Mouse (Mus musculus) testis, adult 2 months (tissue): ENCODE data around the gene Rp9. TPM values are rescaled to one million over a fixed set of nuclear protein-coding genes. Genes with fewer than 3 reads are reported as not detected.

Experiments
- H3K27ac ChIP-seq: fragments of 200-500 bp; 2 replicates; pipeline ENCODE4 v1.5.1; 2012; ENCODE audit warnings: low read depth, low read length; ENCODE audit not compliant: control insufficient read depth, insufficient read depth
- H3K27me3 ChIP-seq: fragments of 200-500 bp; 2 replicates; pipeline ENCODE4 v1.6.1; 2012; ENCODE audit warnings: mild to moderate bottlenecking, low read length, moderate library complexity; ENCODE audit not compliant: control insufficient read depth, insufficient read depth
- H3K36me3 ChIP-seq: fragments of 200-500 bp; 2 replicates; pipeline ENCODE4 v1.6.1; 2012; ENCODE audit warnings: mild to moderate bottlenecking, low read length; ENCODE audit not compliant: control insufficient read depth, insufficient read depth
- H3K4me1 ChIP-seq: fragments of 200-500 bp; 2 replicates; pipeline ENCODE4 v1.6.1; 2012; ENCODE audit warnings: low read length; ENCODE audit not compliant: control insufficient read depth, insufficient read depth
- H3K4me3 ChIP-seq: fragments of 200-500 bp; 2 replicates; pipeline ENCODE4 v1.5.1; 2012; ENCODE audit warnings: low read depth, mild to moderate bottlenecking, low read length, moderate library complexity, mixed read lengths; ENCODE audit not compliant: control insufficient read depth
- CTCF ChIP-seq: fragments of 200-500 bp; IDR thresholded peaks from 2 replicates; pipeline ENCODE4 v1.5.1; 2012; ENCODE audit warnings: low read depth, mild to moderate bottlenecking, inconsistent platforms, low read length, moderate library complexity; ENCODE audit not compliant: control insufficient read depth, insufficient read depth, insufficient replicate concordance
- POLR2A ChIP-seq: fragments of 200-500 bp; IDR thresholded peaks from 2 replicates; pipeline ENCODE4 v1.6.1; 2012; ENCODE audit warnings: low read depth, mild to moderate bottlenecking, inconsistent platforms, low read length, moderate library complexity; ENCODE audit not compliant: control insufficient read depth
- polyA plus RNA-seq: library from polyadenylated mRNA; depleted of rRNA; stranded (reverse); fragments of >200 nt; gene quantifications from 2 replicates; pipeline ENCODE4 v1.2.3, GENCODE M21; 2012

Rp9 gene
- polyA plus RNA-seq, 1 experiment = 96.7 TPM

GRCm38 (mm10) chr9:22495133-22495532 is 25.6 kb upstream of the Rp9 start:
- H3K4me1 ChIP-seq = no peaks in the 10 kb centered on the region
- no peak overlapping the region for H3K27ac ChIP-seq
- peaks cover 5% of the 10 kb centered on the region for H3K36me3 ChIP-seq
- H3K27me3 ChIP-seq = no peaks in the 10 kb centered on the region
- no peak overlapping the region for H3K4me3 ChIP-seq
- TF ChIP-seq POLR2A = no peak
- TF ChIP-seq CTCF = peak; percentile 55; the same call in 1 of the 2 replicates

GRCm38 (mm10) chr9:22494203-22494807 is 24.8 kb upstream of the Rp9 start:
- Histone ChIP-seq H3K4me1 (no peaks in the 10 kb centered on the region), H3K27ac (no peak overlapping the region), H3K4me3 (no peak overlapping the region), H3K36me3 (peaks cover 5% of the 10 kb centered on the region), H3K27me3 (no peaks in the 10 kb centered on the region)
- TF ChIP-seq CTCF (no peak), POLR2A (no peak)

DNA sequence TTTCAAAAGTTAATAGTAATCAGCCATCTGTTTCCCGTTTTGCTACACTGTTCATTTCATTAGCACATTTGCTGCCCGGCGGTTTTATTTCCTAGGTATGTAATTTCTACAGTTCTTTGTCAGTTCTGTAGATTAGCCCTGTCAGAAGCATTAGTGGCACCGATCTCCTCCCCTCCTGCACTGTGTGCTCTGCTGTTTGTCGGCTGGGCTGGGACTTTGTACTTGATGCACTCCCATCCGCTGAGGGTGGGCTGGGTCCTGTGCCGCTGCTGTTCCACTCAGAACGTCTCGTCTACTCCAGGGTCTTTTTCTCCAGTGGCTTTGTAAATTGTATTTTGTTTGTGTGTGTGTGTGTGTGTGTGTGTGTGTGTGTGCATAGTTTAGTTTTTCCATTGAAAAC is 19.4 kb upstream of the Rp9 start:
- Histone ChIP-seq H3K4me1 (no peaks in the 10 kb centered on the region; the same call in none of the 2 replicates), H3K27me3 (no peaks in the 10 kb centered on the region), H3K27ac (no peak overlapping the region; the same call in 1 of the 2 replicates), H3K36me3 (peaks cover 5% of the 10 kb centered on the region; the same call in 1 of the 2 replicates), H3K4me3 (no peak overlapping the region)
- TF ChIP-seq CTCF = no peak
- no peak for TF ChIP-seq POLR2A

GRCm38 (mm10) chr9:22486211-22486610 is 16.7 kb upstream of the Rp9 start:
- Histone ChIP-seq H3K27ac (peak overlapping the region; percentile 39), H3K27me3 (no peaks in the 10 kb centered on the region), H3K36me3 (peaks cover 3% of the 10 kb centered on the region; the same call in 1 of the 2 replicates), H3K4me3 (no peak overlapping the region), H3K4me1 (no peaks in the 10 kb centered on the region; the same call in none of the 2 replicates)
- TF ChIP-seq POLR2A (no peak), CTCF (no peak)

GRCm38 (mm10) chr9:22484562-22485308 is 15.2 kb upstream of the Rp9 start:
- TF ChIP-seq POLR2A (no peak), CTCF (no peak)
- Histone ChIP-seq H3K4me3 (no peak overlapping the region), H3K4me1 (no peaks in the 10 kb centered on the region; the same call in none of the 2 replicates), H3K36me3 (0 out of 2 replicates have a peak, but pooled peaks cover 1% of the 10 kb centered on the region), H3K27ac (peak overlapping the region; percentile 77), H3K27me3 (no peaks in the 10 kb centered on the region)

DNA sequence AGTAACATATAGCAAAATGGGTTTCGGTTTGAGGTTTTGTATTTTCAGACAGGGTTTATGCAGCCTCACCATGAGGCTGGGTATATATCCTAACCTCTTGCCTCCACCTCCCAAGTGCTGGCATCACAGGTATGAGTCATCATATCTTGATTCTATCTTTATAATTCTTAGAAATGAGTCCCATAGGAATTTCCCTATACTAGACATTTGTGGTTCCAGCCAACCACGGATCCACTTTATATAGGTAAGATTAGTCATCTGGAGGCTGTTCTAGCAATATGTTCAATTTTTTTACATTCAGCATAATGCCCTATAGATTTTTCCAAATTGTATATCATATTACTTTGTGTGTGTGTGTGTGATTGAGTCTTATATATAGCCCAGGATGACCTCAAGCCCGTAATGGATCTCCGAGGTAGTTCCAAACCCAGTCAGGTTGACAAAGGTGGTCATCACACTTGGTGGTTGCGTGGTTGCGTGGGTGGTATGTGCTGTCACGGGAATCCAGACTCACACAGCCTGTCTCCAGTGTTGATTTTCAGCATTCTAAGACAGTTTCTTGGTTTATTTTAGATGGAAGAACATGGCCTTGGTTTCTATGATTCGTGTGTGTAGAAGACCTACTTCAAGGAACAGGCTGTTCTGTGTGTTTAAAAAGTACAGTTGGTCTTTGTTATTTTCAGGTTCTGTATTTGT is 14.5 kb upstream of the Rp9 start:
- no peak overlapping the region for H3K4me3 ChIP-seq
- H3K27me3 ChIP-seq = no peaks in the 10 kb centered on the region
- H3K36me3 ChIP-seq = 0 out of 2 replicates have a peak, but pooled peaks cover 1% of the 10 kb centered on the region
- H3K27ac ChIP-seq = peak overlapping the region; percentile 79
- H3K4me1 ChIP-seq = no peaks in the 10 kb centered on the region; the same call in none of the 2 replicates
- TF ChIP-seq CTCF (no peak), POLR2A (no peak)

DNA sequence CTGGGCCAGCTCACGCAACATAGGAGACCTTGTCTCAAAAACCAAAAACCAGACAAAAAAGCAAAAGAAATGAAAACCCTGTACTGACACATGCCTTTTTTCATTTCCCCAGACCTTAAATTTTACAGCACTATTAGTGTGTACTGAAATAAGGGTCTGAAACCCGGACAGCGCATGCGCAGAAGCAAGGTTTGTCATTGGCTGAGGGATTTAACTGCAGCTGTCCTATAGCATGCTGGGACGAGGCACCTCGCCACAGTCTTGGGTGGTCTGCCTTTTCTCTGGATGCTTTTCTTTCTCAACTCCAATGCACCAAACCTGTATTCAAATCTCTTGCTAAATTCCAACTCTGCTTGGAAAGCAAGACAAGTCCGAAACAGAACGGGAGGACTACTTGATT is 9.4 kb upstream of the Rp9 start:
- Histone ChIP-seq H3K27ac (no peak overlapping the region), H3K27me3 (no peaks in the 10 kb centered on the region), H3K4me3 (peak overlapping the region; percentile 37; the same call in 1 of the 2 replicates), H3K4me1 (peaks cover 5% of the 10 kb centered on the region), H3K36me3 (0 out of 2 replicates have a peak, but pooled peaks cover 1% of the 10 kb centered on the region)
- TF ChIP-seq POLR2A (no peak), CTCF (no peak)
